24 mouse cellular contexts compared by ENCODE assay signal in the genomic region with DNA sequence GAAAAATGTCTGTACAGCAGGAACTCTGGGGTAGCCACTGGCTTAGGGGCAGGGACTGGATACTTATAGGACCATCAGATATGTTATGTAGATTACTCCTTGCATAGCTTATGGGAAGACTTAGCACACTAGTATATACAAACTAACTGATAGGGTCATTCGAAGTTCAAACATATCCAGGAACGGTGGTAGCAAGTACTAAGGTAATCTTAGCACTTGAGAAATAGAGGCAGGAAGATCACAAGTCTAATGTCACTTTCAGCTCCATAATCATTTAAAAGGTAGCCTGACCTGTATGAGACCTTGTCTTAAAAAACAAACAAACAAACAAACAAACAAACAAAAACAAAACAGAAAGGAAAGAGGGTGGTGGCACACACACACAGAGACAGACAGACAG.
DNase-seq lines count a peak whose midpoint lies in the region; ATAC-seq and TF ChIP-seq lines count a peak whose summit lies in the region.
"Had no signal": no experiment of that assay in that cellular context is flagged by ENCODE, and none has a peak within 500 bp of the region (broad histone marks: within the 10 kb centered on the region; RNA-seq: fewer than 3 reads in every experiment).

No protein-coding gene starts in this region.

- peak overlapping the region; percentile 98 for H3K27ac ChIP-seq in spleen, adult 2 months (ENCODE audit: insufficient read depth, low read length)
- H3K27ac ChIP-seq: embryonic facial prominence, embryonic 10.5 days; embryonic facial prominence, embryonic 12.5 days; forebrain, embryonic 10.5 days; forebrain, embryonic 12.5 days had no signal

- no peaks in the 10 kb centered on the region for H3K36me3 ChIP-seq in spleen, adult 2 months (ENCODE audit: control insufficient read depth, insufficient read depth, low read length)
- H3K36me3 ChIP-seq: embryonic facial prominence, embryonic 10.5 days; embryonic facial prominence, embryonic 12.5 days; forebrain, embryonic 10.5 days; forebrain, embryonic 12.5 days; G1E had no signal

- WGBS in spleen, adult 2 months: 62% methylated on average over 2 of the region's 2 CpGs

- H3K27me3 ChIP-seq in spleen, adult 2 months (ENCODE audit: control insufficient read depth, insufficient read depth, low read length): no peaks in the 10 kb centered on the region
- H3K27me3 ChIP-seq: CH12.LX; embryonic facial prominence, embryonic 12.5 days; forebrain, embryonic 12.5 days had no signal

- no peak overlapping the region for H3K4me3 ChIP-seq in spleen, adult 2 months (ENCODE audit: extremely low read depth, insufficient read depth, insufficient read length)
- H3K4me3 ChIP-seq: embryonic facial prominence, embryonic 10.5 days; embryonic facial prominence, embryonic 12.5 days; forebrain, embryonic 10.5 days; forebrain, embryonic 12.5 days had no signal

- peak; percentile 33 for DNase-seq in CD4-positive, CD25-positive, alpha-beta regulatory T cell, adult 2 months (ENCODE audit: low read depth, low spot score)
- DNase-seq in spleen, adult 2 months (ENCODE audit: low read depth in 1 of 2, low spot score in 2 of 2): no peak
- DNase-seq in spleen, postnatal 10 days (ENCODE audit: low spot score in 2 of 2): no peak
- DNase-seq in naive thymus-derived CD4-positive, alpha-beta T cell, adult 2 months (ENCODE audit: low read depth): peak; percentile 53
- DNase-seq in lung, postnatal 10 days: no peak
- DNase-seq: adrenal gland, adult 8-10 months; adrenal gland, postnatal 14 days; adrenal gland, postnatal 36 days; cerebellum, adult 11-12 months; cerebellum, adult 2 months; cerebellum, adult 9-10 months; cerebellum, postnatal 10 days; cerebellum, postnatal 25 days had no signal

- H3K4me1 ChIP-seq in spleen, adult 2 months (ENCODE audit: control insufficient read depth, insufficient read depth, insufficient read length): peaks cover 33% of the 10 kb centered on the region
- H3K4me1 ChIP-seq: embryonic facial prominence, embryonic 10.5 days; embryonic facial prominence, embryonic 12.5 days had no signal

- no peak for TF ChIP-seq POLR2A in spleen, adult 2 months (IDR thresholded peaks at IDR 0.05; ENCODE audit: low read depth, low read length)

- no peak for TF ChIP-seq CTCF in spleen, adult 2 months (IDR thresholded peaks at IDR 0.05; ENCODE audit: extremely low read depth, insufficient read depth, insufficient read length, insufficient replicate concordance)

- no peak for ATAC-seq in CD4-positive, CD25-positive, alpha-beta regulatory T cell, adult 4 months
- peak; percentile 4 for ATAC-seq in granulocyte monocyte progenitor cell, adult 5-6 weeks (replicated peaks; ENCODE audit: poor library complexity, severe bottlenecking)
- ATAC-seq: forebrain, embryonic 14.5 days; forebrain, embryonic 16.5 days; Patski had no signal

Comparison
In these comparisons a context has a peak if more than half of its experiments do, and no peak if none do; other contexts are left out.
1. DNase-seq: peak in CD4-positive, CD25-positive, alpha-beta regulatory T cell, adult 2 months (single experiment) and naive thymus-derived CD4-positive, alpha-beta T cell, adult 2 months (single experiment); none in spleen, adult 2 months (0 of 2), spleen, postnatal 10 days (0 of 2) and lung, postnatal 10 days (single experiment).